Mouse (Mus musculus) stomach, embryonic 16.5 days (tissue): ENCODE measurements around the gene Ttc39b. TPM values are rescaled to one million over a fixed set of nuclear protein-coding genes. Genes with fewer than 3 reads are reported as not detected.
A peak's percentile ranks its signal among the peaks of the same experiment; 100 is the strongest.

Experiments used
- ATAC-seq: fragments of 200-750 bp; cut with Nextera tagmentation; 2 replicates; pipeline ENCODE4 v1.8.0; 2017; ENCODE audit warnings: moderate number of reproducible peaks, moderate TSS enrichment; ENCODE audit not compliant: insufficient read depth, low FRiP score
- H3K27ac ChIP-seq: fragments of 300-500 bp; sonication (generic); 2 replicates; pipeline ENCODE4 v1.5.1; 2014; ENCODE audit warnings: low read length
- H3K27me3 ChIP-seq: fragments of 300-500 bp; sonication (generic); 2 replicates; pipeline ENCODE4 v1.6.1; 2014; ENCODE audit warnings: low read length, control low read depth, mixed read lengths; ENCODE audit not compliant: control insufficient read depth, insufficient read depth
- H3K36me3 ChIP-seq: fragments of 300-500 bp; sonication (generic); 2 replicates; pipeline ENCODE4 v1.6.1; 2014; ENCODE audit warnings: low read length; ENCODE audit not compliant: control insufficient read depth, insufficient read depth
- H3K4me1 ChIP-seq: fragments of 300-500 bp; sonication (generic); 2 replicates; pipeline ENCODE4 v1.6.1; 2014; ENCODE audit warnings: low read length, control low read depth, mixed read lengths; ENCODE audit not compliant: control insufficient read depth, insufficient read depth
- H3K4me2 ChIP-seq: fragments of 300-500 bp; sonication (generic); 2 replicates; pipeline ENCODE4 v1.6.1; 2014; ENCODE audit warnings: low read depth, low read length, mixed read lengths
- H3K4me3 ChIP-seq: fragments of 300-500 bp; sonication (generic); replicated peaks from 2 replicates; pipeline ENCODE4 v1.5.1; 2014; ENCODE audit warnings: mild to moderate bottlenecking, low read length
- H3K9ac ChIP-seq: fragments of 300-500 bp; sonication (generic); 2 replicates; pipeline ENCODE4 v1.6.1; 2014; ENCODE audit warnings: low read length
- H3K9me3 ChIP-seq: fragments of 300-500 bp; sonication (generic); replicated peaks from 2 replicates; pipeline ENCODE4 v1.6.1; 2016; ENCODE audit warnings: low read length, control low read depth; ENCODE audit not compliant: control insufficient read depth
- WGBS: fragments of 180-500 bp; shearing (Covaris S2); extraction: QIAGEN DNeasy Blood & Tissue Kit; methylation state at CpG from one replicate; pipeline ENCODE4 v1.1.7; 2014; 5-methylcytosine and 5-hydroxymethylcytosine counted together
- polyA plus RNA-seq: library from polyadenylated mRNA; unstranded; fragments of >200 nt; fragmentation: Nextera tagmentation; extraction: Ambion mirVana; gene quantifications from 2 replicates; pipeline ENCODE4 v1.2.1, GENCODE M21; 2015

Ttc39b gene
- polyA plus RNA-seq, 1 experiment from 2014 or later = 5.0 TPM

DNA sequence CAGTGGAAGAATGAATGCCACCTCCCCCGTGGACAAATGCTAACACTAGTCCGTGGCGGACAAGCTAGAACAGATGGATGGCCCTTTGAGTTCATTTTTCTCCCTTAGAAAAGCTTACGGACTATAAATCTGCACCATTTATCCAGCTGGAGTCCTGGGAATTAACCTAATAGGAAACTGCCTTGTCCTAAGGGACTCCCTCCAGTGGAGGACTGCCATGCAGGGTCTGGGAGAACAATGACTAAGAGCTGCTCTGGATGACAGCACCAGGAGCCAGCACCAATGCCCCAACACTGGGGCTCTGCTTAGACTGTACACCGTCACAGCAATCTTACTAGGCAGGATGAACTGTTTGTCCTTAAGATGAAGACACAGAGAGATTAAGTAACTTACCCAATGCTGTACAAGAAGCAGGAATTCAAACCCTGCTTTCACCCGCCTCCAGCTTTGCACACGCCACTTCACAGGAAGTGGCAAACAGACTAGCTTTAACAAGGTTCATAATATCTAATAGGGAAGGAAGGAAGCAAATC is 9.7 kb downstream of the Ttc39b start:
- Histone ChIP-seq H3K27me3 (no peaks in the 10 kb centered on the region), H3K4me1 (peaks cover 22% of the 10 kb centered on the region), H3K27ac (peak overlapping the region; percentile 8; the same call in 1 of the 2 replicates), H3K9me3 (no peaks in the 10 kb centered on the region), H3K9ac (no peak overlapping the region), H3K36me3 (no peaks in the 10 kb centered on the region), H3K4me2 (no peak overlapping the region), H3K4me3 (no peak overlapping the region)
- WGBS = 65% methylated on average over 7 of the region's 7 CpGs
- no peak for ATAC-seq

DNA sequence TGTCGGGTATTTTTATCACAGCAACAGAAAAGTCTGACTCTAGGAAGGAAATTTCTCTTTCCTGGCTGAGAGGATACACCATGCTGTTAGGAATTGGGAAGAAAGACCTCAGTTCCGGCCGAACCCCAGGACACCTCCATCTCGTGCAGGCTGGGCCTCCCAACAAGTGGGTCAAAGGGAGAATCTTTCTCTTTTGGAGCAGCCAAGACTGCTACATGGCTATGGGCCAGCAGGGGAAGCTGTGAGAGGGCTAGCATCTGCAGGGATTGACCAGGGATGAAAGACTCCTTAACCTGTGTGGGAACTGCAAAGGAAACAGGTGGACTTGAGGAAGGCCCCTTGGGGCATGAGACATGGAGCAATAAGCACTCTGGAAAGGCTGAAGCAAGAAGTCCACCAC is 11.7 kb downstream of the Ttc39b start:
- Histone ChIP-seq H3K4me2 (no peak overlapping the region), H3K9me3 (no peaks in the 10 kb centered on the region), H3K27ac (no peak overlapping the region), H3K4me1 (peaks cover 34% of the 10 kb centered on the region), H3K4me3 (no peak overlapping the region), H3K36me3 (no peaks in the 10 kb centered on the region), H3K9ac (no peak overlapping the region), H3K27me3 (no peaks in the 10 kb centered on the region)
- no peak for ATAC-seq
- WGBS = 77% methylated on average over 4 of the region's 4 CpGs

DNA sequence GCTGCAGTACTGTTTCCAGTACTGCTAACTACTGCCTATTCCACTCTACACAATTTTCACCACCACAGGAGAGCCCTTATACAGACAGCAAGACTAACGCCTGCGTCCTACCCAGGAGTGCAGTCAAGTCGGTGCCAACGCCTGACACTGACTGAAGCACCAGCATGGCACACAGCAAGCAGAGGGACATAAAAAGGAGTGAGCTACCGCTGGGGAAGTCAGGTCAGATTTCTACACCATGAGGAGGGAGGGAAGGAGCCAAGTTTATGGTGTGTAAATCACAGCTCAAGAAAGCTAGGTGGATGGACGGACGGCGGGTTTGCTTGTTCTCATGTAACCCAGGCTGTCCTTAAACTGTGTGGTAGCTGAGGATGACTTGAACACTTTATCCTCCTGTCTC is 12.6 kb downstream of the Ttc39b start:
- 82% methylated on average over 8 of the region's 8 CpGs for WGBS
- Histone ChIP-seq H3K4me1 (peaks cover 34% of the 10 kb centered on the region), H3K27ac (no peak overlapping the region), H3K4me3 (no peak overlapping the region), H3K27me3 (no peaks in the 10 kb centered on the region), H3K9me3 (no peaks in the 10 kb centered on the region), H3K36me3 (no peaks in the 10 kb centered on the region), H3K9ac (no peak overlapping the region), H3K4me2 (no peak overlapping the region)
- ATAC-seq = no peak

DNA sequence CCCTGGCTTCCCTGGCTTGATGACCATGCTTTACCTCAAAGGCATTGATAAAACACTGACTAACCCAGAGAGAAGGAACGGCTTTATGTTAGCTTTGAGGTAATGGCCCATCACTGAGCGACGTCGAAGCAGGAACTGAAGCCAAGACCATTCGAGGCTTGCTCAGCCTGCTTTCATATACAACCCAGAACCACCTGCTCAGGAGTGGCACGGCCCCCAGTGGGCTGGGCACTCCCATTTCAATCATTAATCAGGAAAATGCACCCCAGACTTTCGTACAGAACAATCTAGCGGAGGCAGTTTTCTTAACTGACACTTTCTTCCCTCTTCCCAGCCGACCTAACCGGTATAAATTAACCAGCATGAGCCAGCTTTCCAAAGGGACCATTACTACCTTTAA is 13.1 kb downstream of the Ttc39b start:
- Histone ChIP-seq H3K4me2 (no peak overlapping the region), H3K36me3 (no peaks in the 10 kb centered on the region), H3K4me3 (no peak overlapping the region), H3K27ac (0 out of 2 replicates have a peak overlapping the region, but pooled peaks have one; percentile 7), H3K27me3 (no peaks in the 10 kb centered on the region), H3K4me1 (peaks cover 34% of the 10 kb centered on the region), H3K9me3 (no peaks in the 10 kb centered on the region), H3K9ac (no peak overlapping the region)
- 56% methylated on average over 10 of the region's 10 CpGs for WGBS
- no peak for ATAC-seq

DNA sequence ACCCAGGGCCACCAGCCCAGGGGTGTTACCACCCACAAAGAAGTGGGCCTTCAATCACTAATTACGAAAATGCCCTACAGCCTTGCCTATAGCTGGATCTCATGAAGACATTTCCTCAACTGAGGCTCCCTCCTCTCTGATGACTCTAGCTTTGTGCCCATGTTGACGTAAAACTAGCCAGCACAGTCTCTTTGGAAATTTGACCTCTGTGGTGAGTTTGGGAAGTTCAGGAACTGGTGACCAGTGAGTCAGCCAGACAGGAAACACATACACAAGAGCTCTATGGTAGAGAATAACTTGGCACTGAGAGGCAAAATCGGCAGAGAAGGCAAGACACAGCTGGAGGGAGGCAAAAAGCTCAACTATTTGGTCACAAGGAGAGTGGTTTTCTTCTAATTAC is 15.1 kb downstream of the Ttc39b start:
- H3K9ac ChIP-seq = no peak overlapping the region
- H3K9me3 ChIP-seq = no peaks in the 10 kb centered on the region
- H3K4me3 ChIP-seq = no peak overlapping the region
- H3K4me1 ChIP-seq = peaks cover 16% of the 10 kb centered on the region
- no peaks in the 10 kb centered on the region for H3K36me3 ChIP-seq
- no peaks in the 10 kb centered on the region for H3K27me3 ChIP-seq
- no peak for ATAC-seq
- no peak overlapping the region for H3K4me2 ChIP-seq
- H3K27ac ChIP-seq = peak overlapping the region; percentile 41; the same call in 1 of the 2 replicates
- 68% methylated on average over 3 of the region's 3 CpGs for WGBS

DNA sequence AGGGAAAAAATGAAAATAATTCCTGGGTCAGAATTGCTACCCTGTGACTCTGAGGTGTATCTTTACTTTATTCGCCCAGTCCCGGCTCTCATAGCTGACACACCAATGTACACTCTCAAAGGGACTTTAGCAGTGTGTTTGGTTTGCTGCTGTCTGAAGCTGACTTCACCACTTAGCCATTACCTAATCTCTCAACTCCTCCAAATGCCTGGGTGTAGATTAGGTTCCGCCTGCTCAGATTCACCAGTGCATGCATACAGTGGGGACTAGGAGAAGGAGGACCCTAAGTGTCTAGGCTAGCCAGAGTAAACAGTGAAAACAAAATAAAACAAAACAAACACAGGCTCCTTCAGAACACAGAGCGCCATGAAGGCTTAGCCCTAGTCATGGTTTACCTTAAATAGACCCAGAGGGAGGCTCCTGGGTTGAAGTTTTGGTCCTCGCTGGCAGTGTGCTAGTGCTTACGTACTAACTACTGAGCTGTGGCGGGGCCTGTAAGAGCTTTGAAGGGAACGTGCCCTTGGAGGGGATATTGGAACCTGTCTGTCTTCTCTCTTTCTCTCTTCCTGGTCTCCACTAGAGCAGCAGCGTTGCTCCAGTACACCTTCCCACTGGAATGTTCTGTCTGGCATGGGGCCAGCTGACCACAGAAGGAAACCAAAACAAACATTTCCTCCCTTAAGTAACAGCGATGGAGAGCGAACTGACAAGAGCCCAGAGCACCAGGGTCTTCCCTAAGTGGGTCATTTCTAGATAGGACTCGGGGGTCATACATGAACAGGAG is 16.2 kb downstream of the Ttc39b start:
- peak overlapping the region; percentile 53 for H3K27ac ChIP-seq
- H3K4me2 ChIP-seq = no peak overlapping the region
- H3K27me3 ChIP-seq = no peaks in the 10 kb centered on the region
- peaks cover 15% of the 10 kb centered on the region for H3K4me1 ChIP-seq
- no peak overlapping the region for H3K4me3 ChIP-seq
- 47% methylated on average over 12 of the region's 12 CpGs for WGBS
- peak; percentile 77 for ATAC-seq
- H3K36me3 ChIP-seq = no peaks in the 10 kb centered on the region
- H3K9ac ChIP-seq = no peak overlapping the region
- H3K9me3 ChIP-seq = no peaks in the 10 kb centered on the region

DNA sequence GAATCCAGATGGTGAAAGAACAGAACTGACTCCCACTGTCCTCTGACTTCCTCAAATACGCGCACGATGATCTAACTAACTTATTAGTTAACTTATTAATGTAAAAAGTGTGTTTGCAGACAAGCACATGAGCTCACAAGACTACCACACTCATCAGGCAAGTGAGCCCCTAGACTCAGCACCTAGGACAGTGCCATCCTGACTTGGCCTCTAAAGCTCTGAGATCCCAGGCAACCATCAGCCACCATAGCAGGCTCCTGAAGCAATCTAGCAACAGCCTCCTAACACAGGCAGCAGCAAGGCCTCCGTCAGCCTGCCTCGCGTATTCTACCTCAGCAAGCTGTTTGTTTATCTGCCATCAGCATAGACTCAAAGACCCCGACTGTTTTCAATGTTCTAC is 17.2 kb downstream of the Ttc39b start:
- H3K4me2 ChIP-seq = no peak overlapping the region
- 82% methylated on average over 7 of the region's 7 CpGs for WGBS
- H3K9ac ChIP-seq = no peak overlapping the region
- H3K9me3 ChIP-seq = no peaks in the 10 kb centered on the region
- H3K4me3 ChIP-seq = no peak overlapping the region
- H3K27ac ChIP-seq = no peak overlapping the region
- no peaks in the 10 kb centered on the region for H3K36me3 ChIP-seq
- peaks cover 15% of the 10 kb centered on the region for H3K4me1 ChIP-seq
- H3K27me3 ChIP-seq = no peaks in the 10 kb centered on the region
- ATAC-seq = no peak

DNA sequence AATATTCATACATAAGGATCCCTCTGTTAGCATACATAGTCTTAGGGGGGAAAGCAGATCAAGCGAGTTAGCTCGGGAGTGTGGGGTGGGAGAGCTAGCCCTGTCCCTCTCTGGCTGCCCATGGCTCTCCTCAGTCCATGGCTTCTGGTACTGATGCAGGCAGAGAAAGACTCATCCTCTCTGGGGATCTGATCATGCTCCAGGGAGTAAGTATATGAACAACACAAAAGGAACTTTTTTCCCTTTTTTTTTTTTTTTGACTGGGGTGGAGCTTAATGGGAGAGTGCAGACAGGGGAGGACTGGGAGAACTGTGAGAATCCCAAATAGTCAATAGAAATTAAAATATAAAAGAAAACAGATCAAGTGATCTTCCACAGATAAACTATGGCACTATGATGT is 19.0 kb downstream of the Ttc39b start:
- H3K27me3 ChIP-seq = no peaks in the 10 kb centered on the region
- H3K4me3 ChIP-seq = no peak overlapping the region
- no peak overlapping the region for H3K9ac ChIP-seq
- H3K9me3 ChIP-seq = no peaks in the 10 kb centered on the region
- H3K36me3 ChIP-seq = no peaks in the 10 kb centered on the region
- no peak for ATAC-seq
- no peak overlapping the region for H3K27ac ChIP-seq
- no peak overlapping the region for H3K4me2 ChIP-seq
- 83% methylated on average over 2 of the region's 2 CpGs for WGBS
- peaks cover 15% of the 10 kb centered on the region for H3K4me1 ChIP-seq

DNA sequence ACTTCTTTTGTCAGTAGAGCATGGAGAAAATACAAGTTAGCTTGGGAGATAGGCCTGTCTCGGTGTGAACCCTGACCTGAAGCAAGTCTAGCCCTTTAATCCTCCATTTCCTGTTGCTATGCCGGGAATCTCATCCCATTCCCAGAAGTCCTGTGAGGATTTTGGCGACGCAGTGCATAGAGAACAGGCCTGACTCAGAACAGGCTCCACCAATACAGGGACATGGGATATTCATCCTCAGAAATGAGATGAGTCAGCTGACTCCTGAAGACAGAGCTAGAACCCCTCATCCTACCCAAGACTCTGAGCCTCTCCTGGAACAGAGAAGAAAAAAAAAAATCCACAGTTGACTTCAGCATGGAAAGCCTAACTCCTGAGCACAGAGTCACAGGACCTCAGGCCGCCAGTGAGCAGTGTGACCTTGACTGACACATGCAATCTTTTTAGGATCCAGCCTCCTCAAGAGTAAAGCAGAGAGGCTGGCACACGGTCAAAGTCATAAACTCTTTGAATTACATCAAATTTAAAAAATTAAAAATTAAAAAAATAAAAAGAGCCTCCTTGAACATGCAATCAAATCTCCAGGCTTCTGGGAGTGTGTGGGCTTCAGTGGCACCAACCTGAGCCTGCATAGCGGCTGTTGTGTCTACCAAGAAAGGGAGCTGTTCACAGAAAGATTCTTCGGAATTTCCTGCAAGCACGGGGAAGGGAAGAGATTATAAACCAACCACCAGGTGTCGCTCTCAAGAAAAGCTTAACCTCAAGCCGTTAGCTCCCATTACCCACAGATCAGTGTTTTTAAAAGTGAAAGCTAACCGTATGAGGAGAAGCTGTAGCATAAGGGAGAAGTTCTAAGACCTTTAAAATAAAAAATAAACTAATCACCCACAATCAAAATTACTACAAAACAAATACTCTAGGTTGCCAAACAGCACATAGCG is 20.9 kb downstream of the Ttc39b start:
- H3K4me2 ChIP-seq = peak overlapping the region; percentile 50
- no peak overlapping the region for H3K9ac ChIP-seq
- no peaks in the 10 kb centered on the region for H3K36me3 ChIP-seq
- no peaks in the 10 kb centered on the region for H3K9me3 ChIP-seq
- WGBS = 32% methylated on average over 13 of the region's 13 CpGs
- ATAC-seq = peak; percentile 26; the same call in 1 of the 2 replicates
- H3K27ac ChIP-seq = no peak overlapping the region
- no peak overlapping the region for H3K4me3 ChIP-seq
- H3K4me1 ChIP-seq = peaks cover 3% of the 10 kb centered on the region
- H3K27me3 ChIP-seq = no peaks in the 10 kb centered on the region
